Mouse (Mus musculus): ENCODE results near the gene Pof1b.

The Pof1b gene

GRCm38 (mm10) chrX:112698508-112698907 is at the start of gene Pof1b:
TSS of gene Pof1b (minus strand) at chrX:112698651.
- peak; percentile 8 for DNase-seq (ENCODE audit: low spot score)

DNA sequence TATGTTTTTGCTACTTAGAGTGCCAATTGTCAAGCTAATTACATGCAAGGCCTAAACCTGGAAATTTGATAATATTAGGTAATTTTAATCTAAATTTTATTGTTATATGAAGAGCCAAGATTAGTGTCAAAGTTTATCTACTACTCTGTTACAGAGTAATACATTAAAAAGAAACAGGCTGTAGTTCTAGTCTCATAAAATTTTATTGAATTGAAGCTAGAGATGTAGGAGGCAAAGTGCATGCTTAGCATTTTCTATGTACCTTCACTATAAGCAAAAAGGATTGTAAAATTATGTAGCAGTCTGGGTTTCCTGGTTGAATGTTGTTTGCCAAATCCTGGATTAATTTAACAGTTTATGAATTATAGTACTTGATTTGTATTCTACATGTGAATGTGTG is 18.1 kb upstream of the Pof1b start:
- DNase-seq (ENCODE audit: low spot score): no peak

DNA sequence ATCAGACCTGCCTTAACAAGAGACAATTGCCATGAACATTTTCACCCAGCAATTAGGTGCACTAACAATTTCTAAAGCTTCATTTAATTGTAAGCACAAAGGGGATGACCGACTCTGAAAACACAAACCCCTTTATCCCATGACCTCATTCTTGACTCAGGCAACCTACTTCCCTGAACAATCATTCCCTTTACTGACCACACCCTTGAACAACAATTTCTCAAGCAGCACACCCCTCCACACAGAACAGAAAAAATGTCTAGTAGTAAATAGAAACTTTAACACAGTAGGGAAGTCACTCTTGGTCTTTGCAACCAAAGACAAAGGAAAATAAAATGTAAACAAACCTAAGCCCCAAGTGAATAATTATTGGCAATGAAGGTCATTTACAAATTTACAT is 4.1 kb downstream of the Pof1b start:
- DNase-seq (ENCODE audit: low spot score): no peak

DNA sequence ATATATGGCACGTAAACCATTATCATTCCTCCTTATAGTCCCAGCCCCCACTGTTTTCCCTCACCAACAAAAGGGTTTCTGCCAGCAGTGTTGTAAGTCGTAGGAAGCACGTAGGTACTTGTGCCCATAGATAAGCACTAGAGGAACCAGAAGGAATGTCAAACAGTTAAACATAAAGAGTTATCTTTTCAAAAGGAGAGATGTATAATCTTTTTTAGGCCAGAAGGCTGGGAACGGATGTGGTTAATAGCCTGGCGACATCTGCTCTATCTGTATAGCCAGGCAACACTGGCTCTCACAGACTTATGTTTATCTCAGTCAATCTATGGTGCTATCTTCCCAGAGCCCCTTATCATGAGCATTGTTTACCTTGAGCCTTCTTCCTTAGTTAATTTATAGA is 17.8 kb downstream of the Pof1b start:
- no peak for DNase-seq (ENCODE audit: low spot score)

GRCm38 (mm10) chrX:112675525-112675924 is 22.9 kb downstream of the Pof1b start:
- no peak for DNase-seq (ENCODE audit: low spot score)

- peak; percentile 10 for DNase-seq (ENCODE audit: low spot score)
Measured at GRCm38 (mm10) chrX:112601306-112602120, 96.9 kb downstream of the Pof1b start.

DNA sequence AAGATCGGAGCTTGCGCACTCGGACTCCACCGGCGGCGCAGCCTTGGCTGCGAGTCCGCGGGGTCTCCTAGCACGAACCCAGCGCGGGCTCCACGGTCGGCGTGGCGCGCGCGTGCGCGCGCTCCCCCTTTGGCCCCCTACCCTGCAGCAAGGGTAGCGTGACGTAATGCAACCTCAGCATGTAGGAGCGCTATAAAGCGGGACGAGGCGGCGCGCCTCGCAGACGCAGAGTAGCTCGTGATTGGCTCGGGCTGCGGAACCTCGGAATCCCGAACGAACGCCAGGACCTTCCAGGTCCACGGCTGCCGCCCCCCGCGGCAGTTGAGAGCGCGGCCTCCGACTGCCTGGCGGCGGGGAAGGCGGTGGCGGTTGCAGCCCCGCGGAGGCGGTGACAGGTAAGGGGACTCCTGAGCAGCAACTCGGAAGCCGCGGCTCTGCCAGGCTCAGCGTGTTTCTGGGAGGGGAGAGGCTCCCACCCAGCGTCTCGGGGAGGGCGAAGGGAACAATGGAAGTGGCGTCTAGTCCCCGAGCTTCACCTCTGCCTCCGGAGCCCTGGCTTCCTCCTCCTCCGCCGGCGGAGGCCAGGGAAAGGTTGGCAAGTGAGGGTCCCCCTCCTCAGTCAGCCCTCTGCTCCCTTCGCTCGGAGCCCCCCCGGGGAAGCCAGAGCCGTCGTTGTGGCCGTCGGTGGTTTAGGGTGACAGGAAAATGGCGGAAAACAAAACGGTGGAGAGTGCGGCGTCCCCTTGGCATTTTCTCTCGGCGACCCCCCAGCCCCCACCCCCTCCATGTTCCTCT is 97.7 kb downstream of the Pof1b start, which contains the start of gene Zfp711:
Gene Zfp711, plus strand, starts transcription at position 16 of the 795 bp plus-strand sequence.
- peak; percentile 8 for DNase-seq (ENCODE audit: low spot score)

Data from urinary bladder, postnatal 25 days (tissue).